Mouse (Mus musculus) retina, postnatal 7 days (tissue): ENCODE results near the gene Nodal.
A peak's percentile ranks its signal among the peaks of the same experiment; 100 is the strongest.

ENCODE experiments used
- DNase-seq: peaks from one replicate; pipeline ENCODE4 v3.0.0-alpha.2; 2012; ENCODE audit warnings: low read depth, low spot score

Nodal gene

DNA sequence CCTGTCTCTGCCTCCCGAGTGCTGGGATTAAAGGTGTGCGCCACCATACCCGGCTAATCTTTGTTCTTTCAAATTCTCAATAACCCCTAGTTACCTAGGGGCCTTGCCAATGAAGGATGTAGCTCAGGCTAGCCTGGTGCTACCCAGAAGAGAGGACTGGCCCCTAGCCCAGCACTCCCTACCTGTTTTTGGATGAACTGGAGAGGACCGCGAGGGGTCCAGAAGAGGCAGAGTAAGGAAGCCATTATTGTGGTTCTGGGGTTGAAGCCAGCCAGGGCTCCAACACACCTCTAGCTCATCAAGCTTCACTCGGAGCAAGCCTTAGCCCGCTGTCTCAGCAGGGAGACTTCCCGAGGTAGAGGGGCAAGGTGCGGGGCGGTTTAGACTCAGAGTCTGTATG is at the start of gene Nodal:
Gene Nodal (plus strand): TSS at position 301 of the 400 bp plus-strand sequence.
- no peak for DNase-seq

DNA sequence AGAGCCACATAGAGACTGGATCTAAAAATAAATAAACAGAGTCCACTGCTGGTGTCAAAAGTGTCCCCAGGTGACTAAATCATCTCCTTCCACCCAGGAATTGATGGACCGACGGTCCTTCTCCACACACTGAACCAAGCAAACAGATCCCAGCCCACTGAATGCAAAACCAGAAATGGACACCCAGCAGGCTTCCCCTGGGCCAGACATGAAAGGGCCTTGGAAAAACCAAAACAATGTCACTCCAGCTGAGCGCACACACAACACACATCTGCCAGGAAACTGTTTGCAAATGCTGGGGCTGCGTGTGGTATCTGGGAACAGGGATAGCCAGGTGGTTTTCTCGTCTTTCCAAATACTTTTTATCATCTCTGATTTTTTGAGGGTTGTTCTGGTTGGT is 48.0 kb upstream of the Nodal start:
- no peak for DNase-seq

DNA sequence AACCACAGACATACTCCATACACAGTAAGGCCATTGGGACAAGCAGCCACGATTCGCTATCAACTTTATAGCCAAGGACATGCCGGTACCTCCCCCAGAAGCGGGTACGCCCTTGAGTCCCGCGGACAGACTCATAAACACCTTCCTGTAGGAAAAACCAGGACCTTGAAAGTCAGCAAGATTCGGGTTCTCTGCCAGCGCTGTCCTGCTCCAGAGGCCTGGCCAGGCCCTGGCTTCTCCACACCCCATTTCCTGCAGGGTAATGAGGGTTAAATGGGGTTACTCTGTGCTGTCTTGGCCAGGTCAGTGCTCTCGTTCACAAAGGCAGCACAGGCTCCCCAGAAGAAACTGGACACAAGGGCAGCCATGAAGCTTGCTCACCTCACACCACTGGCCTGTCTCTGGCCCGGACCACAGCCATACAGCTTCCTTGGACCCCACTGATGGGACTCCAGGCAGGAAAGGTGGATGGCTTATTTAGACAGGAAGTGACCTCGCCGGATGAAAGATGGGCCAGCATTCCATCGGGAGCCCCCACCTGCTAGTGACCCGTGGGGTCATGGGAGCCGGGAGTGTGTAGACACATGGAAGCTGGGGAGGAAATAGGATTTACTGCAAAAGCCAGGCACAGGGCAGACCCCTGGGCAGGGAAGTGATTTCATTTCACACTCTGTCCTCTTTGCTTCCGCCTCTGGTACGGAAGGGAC is 47.3 kb upstream of the Nodal start:
- no peak for DNase-seq

DNA sequence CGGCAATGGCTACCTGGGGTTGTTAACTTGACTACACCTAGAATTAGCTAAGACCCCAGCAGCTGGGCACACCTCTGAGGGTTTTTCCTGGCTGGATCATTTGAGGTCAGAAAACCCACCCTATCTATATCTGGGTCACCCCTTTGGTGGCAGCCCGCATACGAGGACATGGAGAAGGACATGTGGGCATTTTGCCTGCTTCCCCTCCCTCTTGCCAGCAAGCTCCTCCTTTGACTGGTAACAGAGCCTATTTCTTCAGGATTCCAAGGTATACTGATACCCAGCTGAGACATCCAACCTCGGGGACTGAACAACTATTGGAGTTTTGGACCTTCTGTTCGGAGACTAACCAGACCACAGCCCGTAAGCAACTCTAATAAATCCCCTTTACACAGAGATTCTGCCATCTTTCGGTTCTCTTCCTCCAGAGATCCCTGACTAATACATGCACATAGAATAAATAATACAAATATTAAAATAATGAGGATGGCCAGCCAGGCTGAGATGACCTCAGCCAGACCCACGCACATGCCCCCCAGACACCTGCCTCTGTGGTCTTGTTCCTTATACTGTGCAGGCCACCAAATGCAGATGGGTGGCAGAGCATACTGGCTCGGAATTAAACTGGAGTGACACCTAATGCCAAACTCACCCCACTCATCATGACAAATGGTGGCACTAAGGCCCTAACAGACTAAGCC is 45.7 kb upstream of the Nodal start:
- DNase-seq: no peak

DNA sequence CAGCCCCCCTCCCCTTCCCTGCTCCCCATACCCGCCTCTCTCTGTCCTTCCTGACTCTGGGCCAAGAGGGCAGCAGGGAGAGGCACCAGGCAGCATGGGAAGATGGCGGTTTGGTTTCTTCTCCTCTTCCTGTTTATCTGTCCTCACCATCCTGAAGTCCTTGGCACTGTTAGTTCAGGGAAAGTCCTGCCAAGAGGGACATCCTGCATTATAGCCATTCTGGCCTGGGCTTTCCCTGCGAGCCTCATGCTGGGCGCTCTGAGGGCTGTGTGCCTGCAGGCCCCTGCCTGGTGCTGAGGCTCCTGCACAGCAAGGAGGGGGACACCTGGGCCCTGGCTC is 45.2 kb upstream of the Nodal start:
- DNase-seq: no peak

DNA sequence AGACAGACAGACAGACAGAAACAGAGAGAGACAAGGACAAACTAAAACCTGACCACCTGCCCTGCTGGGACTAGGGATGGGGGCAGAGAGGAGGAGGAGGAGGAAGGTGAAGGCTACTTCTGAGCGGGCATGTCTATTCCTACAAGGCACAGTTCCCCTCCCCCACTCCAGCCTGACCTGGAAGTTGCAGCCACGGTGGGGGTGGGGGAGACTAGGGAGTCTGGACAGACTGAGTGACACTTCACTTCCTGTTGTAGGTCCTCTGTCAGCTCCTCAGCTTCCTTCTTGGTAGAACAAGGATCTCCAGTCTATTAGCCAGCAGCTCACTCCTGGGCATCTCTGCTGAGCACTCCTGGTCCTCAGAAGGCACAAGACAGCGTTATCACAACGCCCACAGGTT is 43.7 kb upstream of the Nodal start:
- no peak for DNase-seq

DNA sequence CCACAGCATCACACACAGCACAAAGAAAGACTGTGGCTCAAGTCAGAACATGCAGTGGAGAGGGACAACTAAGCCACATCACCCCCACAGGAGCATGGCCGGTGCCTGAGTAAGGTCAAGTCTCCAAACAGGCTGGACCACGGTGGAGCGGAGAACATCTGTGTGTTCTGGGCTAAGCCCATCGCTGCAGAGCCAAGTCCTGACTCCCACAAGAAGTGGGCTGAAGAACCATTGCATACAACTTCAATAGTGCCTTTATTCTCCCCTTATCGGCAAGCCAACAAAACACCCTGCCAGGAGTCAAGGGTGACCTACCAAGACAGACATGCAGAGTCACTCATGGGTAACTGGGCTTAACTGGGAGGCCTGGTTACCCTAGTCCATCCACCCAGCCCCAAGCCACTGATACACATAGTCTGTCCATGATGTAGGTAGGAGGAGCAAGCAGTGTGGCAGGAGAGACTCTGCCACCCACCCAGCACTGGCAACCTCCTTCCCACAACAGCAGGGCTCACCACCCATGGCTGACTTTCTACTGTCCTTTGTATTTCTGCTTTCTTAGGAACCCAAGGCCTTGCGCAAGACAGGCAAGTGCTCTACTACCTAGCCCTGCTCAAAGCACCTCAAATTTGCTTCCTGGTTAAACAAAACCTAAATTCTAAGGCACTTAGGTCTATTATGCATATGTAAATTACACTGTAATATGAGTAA is 42.8 kb upstream of the Nodal start:
- no peak for DNase-seq

DNA sequence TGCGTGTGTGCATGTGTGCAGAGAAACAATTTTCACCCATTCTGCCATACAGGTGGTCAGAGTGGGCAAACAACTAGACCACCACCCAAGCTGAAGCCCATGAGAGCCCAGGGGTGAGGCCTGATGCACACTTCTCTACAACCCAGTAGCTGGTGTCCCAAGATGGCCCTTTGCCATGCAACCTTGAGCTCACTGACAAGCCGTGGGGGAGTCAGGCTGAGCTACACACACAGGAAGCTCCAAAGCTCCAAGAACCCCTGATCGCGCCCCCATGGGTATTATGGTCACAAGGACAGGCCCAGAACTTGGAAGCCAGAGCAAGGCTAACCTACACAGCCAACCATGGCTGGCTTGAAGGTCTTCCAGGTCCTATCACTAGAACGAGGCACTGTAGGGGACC is 39.7 kb upstream of the Nodal start:
- no peak for DNase-seq

DNA sequence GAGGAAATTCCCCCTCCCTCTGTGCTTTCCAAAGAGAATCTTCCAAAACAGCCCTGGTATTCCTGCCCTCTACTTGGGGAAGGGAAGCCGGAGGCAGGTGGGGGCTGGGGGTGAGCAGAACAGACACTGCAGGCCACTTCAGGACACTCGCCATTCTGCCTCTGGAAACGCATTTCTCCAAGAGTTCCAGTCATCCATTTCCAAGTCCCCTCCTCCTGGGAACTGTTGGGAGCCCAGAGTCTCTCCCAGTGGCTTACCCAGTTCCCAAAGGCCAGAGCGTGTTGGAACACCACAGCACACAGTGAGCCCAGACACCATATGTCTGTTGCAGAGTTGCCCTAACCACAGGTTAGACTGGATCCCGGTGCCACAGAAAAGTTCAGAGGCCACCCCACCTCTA is 39.1 kb upstream of the Nodal start:
- DNase-seq: no peak

DNA sequence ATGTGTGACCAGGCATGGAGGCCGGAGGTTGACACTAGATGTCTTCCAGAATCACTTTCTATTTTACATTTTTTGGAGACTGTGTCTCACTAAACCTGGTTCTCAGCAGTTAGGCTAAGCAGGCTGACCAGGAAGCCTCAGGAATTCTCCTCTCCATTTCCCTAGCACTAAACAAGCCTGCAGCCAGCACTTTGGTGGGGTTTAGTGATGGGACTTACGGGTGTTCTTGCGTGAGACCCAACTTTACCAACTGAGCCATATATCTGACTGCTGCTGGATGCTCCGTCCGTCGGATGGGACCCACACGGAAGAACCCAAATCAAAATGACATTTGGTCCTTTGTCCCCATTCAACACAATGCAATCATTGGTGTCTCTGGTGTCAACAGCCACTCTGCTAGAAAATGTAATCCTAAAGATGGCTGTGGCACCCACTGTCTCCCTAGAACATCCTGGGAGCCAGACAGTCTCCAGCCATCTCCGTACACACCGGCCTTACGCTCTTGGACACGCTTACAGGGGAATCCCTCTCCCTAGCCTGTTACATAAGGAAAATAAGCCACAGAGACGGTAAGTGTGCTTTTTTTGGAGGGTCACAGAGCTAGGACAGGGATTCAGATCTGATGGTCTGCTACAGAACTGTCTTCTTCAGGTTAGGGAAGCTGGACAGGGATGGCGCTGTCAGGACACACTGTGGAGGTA is 38.3 kb upstream of the Nodal start:
- DNase-seq: no peak

DNA sequence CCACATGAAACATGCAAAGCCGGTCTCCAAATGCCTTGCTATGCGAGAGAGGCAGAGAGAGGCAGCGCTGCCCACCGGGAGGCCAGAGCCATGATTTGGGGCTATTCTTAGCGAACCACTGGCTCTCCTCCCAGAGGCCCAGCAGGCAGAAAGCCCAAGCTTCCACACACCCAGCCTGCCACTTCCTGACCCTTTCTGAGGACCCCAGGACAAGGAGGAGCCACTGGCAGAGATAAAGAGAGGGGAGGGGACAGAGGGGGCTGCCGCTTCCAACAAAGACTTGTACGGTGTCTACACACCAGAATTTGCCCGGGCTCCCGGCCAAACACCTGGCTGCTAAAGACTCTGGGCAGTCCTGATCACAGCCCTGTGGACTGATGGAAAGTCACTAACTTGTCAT is 37.6 kb upstream of the Nodal start:
- DNase-seq: no peak

DNA sequence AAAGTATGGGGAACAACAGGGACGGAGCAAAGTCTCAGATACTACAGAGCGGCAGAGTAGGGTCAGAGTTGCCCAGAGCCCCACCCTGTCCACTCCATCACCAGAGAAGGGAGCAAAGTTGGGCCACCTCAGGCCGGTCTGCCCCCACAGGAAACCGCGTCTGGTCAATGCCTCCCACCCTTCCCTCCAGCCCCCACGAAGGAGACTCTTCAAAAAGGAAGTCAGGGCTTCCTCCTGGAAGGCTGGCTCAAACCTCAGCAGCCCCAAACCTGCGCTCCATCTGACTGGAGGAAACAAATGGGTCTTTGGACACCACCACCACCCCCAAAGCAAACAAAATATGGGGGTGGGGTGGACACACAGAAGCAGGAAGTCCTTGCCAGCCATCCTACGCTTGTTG is 35.9 kb upstream of the Nodal start:
- DNase-seq: no peak

DNA sequence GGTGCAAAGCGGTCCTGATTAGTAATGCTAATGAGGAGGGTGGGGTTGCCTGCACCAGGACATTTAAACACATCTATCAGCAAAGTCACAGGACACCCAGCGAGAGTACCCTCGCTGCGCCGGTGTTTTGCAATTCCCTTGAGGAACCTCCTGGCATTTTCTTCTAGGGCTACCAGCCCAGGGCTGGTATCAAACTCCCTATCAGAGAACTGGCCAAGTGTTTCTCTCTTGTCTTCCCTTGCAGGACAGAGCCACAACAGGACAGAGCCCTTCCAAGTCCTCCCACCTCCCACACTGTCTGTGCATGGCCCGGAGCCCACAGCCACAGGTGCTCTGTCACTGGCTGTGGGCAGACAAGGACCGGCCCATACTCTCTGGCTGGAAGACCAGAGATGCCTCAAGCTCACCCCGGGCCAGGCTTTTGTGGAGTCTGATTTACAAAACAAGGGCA is 35.5 kb upstream of the Nodal start:
- no peak for DNase-seq

DNA sequence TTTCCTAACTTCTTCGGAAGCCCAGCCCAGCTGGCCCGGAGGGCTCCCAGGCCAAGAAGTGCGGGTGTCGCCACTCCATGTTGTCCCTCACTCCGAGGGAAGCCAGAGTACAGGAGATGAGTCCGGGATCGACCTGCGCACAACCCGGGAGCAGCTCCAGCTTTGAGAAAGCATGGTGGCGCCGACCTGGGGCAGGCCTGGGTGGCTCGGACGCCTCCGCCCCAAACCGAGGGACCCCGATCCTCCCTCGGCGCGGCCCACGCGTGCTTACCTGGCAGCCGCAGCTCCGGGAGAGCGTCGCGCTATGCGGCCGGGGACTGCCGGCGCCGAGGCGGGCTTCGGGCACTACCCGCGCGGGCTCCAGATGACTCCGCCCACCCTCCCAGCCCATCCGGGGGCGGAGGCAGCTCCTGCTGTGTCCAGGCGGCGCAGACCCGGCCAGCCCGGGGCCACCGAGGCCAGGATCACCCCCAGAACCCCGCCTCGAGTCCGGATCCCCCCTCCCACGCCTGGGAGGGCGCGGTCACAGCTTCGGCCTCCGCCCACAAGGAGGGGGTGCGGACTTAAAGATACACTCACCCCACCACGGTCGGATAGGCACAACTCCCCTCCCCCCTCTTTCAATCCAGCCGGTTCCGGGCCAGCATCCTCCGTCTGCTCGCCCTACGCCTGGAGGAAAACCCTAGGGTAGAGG is 34.6 kb upstream of the Nodal start, which contains the start of gene Pald1:
Gene Pald1 (minus strand): TSS at position 510 of the 694 bp plus-strand sequence.
- DNase-seq: peak; percentile 43

DNA sequence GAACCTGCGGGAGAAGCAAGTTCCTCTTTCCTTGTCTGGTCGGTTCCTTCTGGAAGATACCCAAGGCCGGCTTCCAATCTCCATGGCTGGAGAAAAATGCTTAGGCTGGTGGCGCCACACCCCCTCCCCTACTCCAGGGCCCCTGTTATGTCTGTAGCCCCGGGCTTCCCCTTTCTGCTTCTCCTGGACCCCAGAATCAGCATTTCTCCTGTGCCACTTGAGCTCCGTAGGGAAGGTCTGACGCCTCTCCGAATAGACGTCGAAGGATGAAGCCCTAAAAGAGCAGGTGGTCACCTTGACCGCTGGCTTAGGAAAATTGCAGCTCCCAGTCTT is 34.1 kb upstream of the Nodal start:
- no peak for DNase-seq

DNA sequence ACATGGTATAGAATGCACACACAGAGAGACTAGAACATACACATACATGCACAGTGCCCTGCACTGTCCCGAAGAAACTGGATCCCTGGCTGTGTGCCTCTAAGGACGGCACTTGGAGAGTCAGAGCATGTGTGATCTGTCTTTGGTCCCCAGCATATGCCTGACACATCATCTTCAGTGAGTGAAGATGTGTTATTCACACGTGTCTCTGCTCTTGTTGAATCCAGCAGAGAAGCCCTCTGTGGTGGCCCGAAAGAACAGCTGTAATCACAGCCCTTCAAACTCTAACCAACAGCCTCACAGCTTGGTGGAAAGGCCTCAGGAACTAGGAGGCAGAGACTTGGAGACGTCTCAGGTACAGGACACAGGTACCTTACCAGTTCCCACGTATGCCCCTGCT is 32.6 kb upstream of the Nodal start:
- no peak for DNase-seq

DNA sequence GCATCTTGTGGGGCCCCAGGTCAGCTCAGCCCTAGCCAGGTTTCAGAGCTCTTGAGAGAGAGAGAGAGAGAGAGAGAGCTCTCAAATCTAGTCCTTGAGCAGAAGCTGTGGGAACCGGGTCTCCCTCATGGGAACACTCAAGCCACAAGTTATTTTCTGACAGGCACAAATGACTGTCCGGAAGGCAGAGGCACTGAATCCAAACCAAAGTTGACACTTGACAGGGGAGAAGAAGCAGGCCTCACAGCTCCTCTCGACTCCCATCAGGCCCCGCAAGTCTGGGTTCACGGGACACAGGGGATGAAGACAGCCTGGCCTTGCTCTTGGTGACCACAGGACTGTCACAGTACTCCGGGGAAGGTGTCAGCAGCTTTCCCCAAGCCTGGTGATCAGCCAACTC is 31.5 kb upstream of the Nodal start:
- no peak for DNase-seq

DNA sequence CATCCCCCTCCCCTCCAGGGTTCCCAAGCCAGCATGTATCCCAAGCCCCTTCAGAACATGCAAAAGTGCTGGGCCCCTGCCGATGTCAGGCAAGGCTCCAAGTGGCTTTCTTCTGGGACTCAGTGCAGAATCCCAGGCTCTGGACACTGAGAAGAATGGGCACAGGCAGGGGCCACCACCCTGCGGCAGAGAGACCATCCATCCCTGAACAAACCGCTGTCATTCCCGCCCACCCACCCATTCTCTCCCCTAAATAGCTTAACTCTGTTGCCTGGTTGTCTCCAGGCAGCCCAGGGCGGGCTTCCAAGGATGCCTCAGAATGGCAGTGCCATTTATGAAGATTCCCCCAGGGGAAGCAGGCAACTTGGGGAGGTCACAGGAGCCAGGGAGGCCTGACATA is 28.8 kb upstream of the Nodal start:
- no peak for DNase-seq

DNA sequence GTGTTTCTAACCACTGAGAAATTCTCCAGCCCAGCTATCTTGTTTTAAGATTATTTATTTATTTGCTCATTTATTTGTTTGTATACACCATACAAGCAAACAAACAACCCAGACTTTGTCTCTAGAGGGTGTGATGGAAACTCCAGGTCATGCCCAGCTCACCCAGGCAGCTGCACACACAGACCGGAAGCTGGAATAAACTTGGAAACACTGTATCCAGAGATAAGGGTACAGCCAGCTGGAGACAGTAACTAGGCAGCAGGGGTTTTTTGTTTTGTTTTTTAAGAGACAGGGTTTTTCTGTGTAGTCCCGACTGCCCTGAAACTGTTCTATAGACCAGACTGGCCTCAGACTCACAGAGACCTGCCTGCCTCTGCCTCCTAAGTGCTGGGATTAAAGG is 27.6 kb upstream of the Nodal start:
- DNase-seq: no peak

DNA sequence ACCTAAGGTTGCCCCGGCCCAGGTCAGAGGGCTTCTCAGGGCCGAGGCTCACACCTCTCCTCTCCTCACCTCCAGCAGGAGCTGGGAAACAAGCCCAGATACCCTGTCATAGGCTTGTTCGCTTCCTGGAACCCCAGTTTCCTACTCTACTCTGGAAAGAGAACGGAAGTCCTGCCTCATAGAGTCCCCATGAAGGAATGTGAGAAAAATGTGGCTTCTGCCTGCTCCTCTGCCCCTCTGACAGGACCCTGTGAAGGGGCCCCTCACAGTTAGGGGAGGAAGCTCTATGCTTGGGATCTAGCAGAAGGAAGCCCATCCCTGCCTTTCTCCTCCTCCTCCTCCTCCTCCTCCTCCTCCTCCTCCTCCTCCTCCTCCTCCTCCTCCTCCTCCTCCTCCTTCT is 25.2 kb upstream of the Nodal start:
- no peak for DNase-seq

DNA sequence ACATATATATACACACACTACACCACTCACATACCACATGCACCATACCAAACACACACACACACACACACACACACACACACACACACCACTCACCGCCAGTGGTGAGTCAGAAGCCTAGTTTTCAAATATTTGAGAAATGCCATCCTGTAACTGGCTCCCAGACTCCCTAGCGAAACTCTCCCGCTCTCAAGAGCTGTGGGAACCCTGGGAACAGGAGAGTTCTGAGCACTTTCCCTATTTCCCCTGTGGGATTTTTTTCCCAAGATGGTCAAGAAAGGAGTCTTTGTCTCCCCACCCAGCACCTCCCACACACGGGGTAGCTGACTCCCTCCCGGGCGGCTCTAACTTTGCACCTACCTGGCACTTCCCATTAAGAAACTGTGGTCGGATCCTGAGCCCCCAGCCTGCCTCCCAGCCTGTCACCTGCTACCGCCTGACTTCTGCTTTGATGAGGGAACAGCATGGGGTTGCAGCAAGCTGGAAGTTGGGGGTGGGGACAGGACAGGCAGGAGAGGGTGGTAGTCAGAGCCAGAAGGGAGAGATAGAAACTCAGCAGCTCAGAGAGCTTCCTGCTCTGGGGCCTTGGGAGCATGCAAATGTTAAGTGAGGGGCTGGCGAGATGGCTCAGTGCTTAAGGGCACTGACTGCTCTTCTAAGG is 23.2 kb upstream of the Nodal start:
- DNase-seq: no peak
